Mouse (Mus musculus) C3H10T1/2 (cell line): ENCODE results near the gene Olfr1458. TPM values are rescaled to one million over a fixed set of nuclear protein-coding genes. Genes with fewer than 3 reads are reported as not detected.

ENCODE experiments used
- polyA plus RNA-seq, 2 experiments: library from polyadenylated mRNA; unstranded; fragments of >200 nt; fragmentation: generic; extraction: Trizol; gene quantifications; one replicate each; pipeline ENCODE4 v1.2.1; 2012; ENCODE audit warnings: missing spikeins in 2 of 2

The Olfr1458 gene
- not detected for polyA plus RNA-seq

GRCm38 (mm10) chr19:13106675-13107074, at the start of gene Olfr1458:
Gene Olfr1458 (minus strand): TSS chr19:13106775.

GRCm38 (mm10) chr19:13149449-13149848, 42.9 kb upstream of the Olfr1458 start, which contains the start of gene Olfr1459:
Gene Olfr1459 (minus strand): TSS chr19:13149549.

GRCm38 (mm10) chr19:13097791-13098190, 8.8 kb downstream of the Olfr1458 start, which contains the start of gene Olfr1457:
Gene Olfr1457 (minus strand): TSS chr19:13097891.

GRCm38 (mm10) chr19:13060310-13060709, 46.3 kb downstream of the Olfr1458 start, which contains the start of gene Olfr1454:
Gene Olfr1454 (plus strand): TSS chr19:13060610.

Other genes starting within 250 kb of the Olfr1458 start
- gene Olfr1444, start 249.5 kb downstream of the Olfr1458 start, polyA plus RNA-seq: not detected
- not detected for gene Olfr1445, start 222.9 kb downstream of the Olfr1458 start, polyA plus RNA-seq
- not detected for gene Olfr1446, start 213.3 kb downstream of the Olfr1458 start, polyA plus RNA-seq
- gene Olfr1447, start 203.0 kb downstream of the Olfr1458 start, polyA plus RNA-seq: not detected
- gene Olfr1448, start 182.4 kb downstream of the Olfr1458 start, polyA plus RNA-seq: not detected
- not detected for gene Olfr1449, start 175.9 kb downstream of the Olfr1458 start, polyA plus RNA-seq
- gene Olfr1450, start 156.5 kb downstream of the Olfr1458 start, polyA plus RNA-seq: not detected
- gene Olfr1451, start 111.8 kb downstream of the Olfr1458 start, polyA plus RNA-seq: not detected
- gene Olfr1453, start 78.4 kb downstream of the Olfr1458 start, polyA plus RNA-seq: not detected
- not detected for gene Olfr1454, start 46.2 kb downstream of the Olfr1458 start, polyA plus RNA-seq
- gene Olfr1457, start 8.9 kb downstream of the Olfr1458 start, polyA plus RNA-seq: not detected
- not detected for gene Olfr1459, start 42.8 kb upstream of the Olfr1458 start, polyA plus RNA-seq
- gene Olfr1461, start 56.2 kb upstream of the Olfr1458 start, polyA plus RNA-seq: not detected
- not detected for gene Olfr1462, start 79.0 kb upstream of the Olfr1458 start, polyA plus RNA-seq
- not detected for gene Olfr1463, start 124.6 kb upstream of the Olfr1458 start, polyA plus RNA-seq
- not detected for gene Olfr1465, start 208.8 kb upstream of the Olfr1458 start, polyA plus RNA-seq
- not detected for gene Olfr1466, start 232.1 kb upstream of the Olfr1458 start, polyA plus RNA-seq